Mouse (Mus musculus) bone marrow macrophage, adult 2 months (primary cell): ENCODE data around the gene Ppp1cc.

Experiments
- CTCF ChIP-seq: IDR thresholded peaks from 2 replicates; pipeline ENCODE4 v1.5.1; 2012; ENCODE audit warnings: low read depth, mild to moderate bottlenecking, low read length, moderate library complexity
- POLR2A ChIP-seq: IDR thresholded peaks from 2 replicates; pipeline ENCODE4 v1.6.1; 2012; ENCODE audit warnings: mild to moderate bottlenecking, low read depth, low read length, borderline replicate concordance

GRCm38 (mm10) chr5:122143543-122143942 lies 14.5 kb upstream of the Ppp1cc start:
- no peak for TF ChIP-seq CTCF
- TF ChIP-seq POLR2A: 0 out of 2 replicates have a peak, but pooled peaks have one; percentile 76
